Mouse (Mus musculus): ENCODE measurements around the gene Tpra1. TPM values are rescaled to one million over a fixed set of nuclear protein-coding genes. Genes with fewer than 3 reads are reported as not detected.

Tpra1 gene
- polyA plus RNA-seq, 1 experiment from 2014 or later = 49.9 TPM

DNA sequence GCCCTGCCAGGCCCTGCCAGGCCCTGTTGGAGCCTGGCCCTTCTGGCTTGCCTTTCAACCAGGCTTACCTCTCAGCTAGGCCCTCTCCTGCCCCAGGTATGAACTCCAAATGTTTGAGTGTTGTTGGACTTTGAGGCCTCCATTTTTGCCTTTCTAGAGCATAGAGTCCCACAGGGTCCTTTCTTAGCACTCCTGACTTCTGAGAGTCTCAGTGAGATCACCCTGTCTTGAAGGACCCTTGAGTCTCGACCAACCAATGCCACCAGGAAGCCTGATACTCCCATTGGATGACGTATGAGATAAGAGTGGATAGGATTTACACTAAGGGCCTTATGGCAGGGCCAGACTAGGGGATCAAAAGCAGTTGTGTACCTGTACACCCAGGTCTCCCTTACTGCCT, 29.4 kb downstream of the Tpra1 start:
- Histone ChIP-seq H3K9ac (no peak overlapping the region), H3K4me1 (peaks cover 76% of the 10 kb centered on the region), H3K9me3 (no peaks in the 10 kb centered on the region), H3K4me2 (no peak overlapping the region), H3K36me3 (replicated peaks) (no peaks in the 10 kb centered on the region), H3K27me3 (peaks cover 34% of the 10 kb centered on the region), H3K4me3 (replicated peaks) (no peak overlapping the region), H3K27ac (0 out of 2 replicates have a peak overlapping the region, but pooled peaks have one; percentile 1)
- 89% methylated on average over 2 of the region's 2 CpGs for WGBS
- no peak for ATAC-seq (ENCODE audit: low FRiP score)

DNA sequence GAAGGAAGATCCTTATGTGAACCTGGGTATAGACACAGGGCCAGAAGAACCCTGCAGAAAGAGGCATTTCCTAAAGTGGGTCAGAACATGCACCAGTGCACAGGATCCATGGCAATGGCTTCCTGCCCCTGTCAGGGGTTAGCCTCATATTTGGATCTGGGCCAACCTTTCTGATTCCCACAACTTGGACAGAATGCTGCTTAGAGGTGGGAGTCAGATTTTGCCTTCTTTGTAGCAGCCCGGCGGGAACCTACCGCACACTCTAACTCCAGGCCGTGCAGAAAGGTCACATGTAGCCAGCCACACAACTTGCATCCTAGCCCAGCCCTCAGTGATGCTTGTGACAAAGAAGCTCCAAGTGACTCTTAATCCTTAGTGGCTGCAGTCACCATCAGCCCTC, 32.1 kb downstream of the Tpra1 start:
- Histone ChIP-seq H3K4me1 (peaks cover 81% of the 10 kb centered on the region), H3K27ac (no peak overlapping the region), H3K27me3 (peaks cover 31% of the 10 kb centered on the region), H3K9ac (no peak overlapping the region), H3K36me3 (replicated peaks) (no peaks in the 10 kb centered on the region), H3K4me3 (replicated peaks) (no peak overlapping the region), H3K4me2 (no peak overlapping the region), H3K9me3 (no peaks in the 10 kb centered on the region)
- WGBS = 28% methylated on average over 4 of the region's 4 CpGs
- no peak for ATAC-seq (ENCODE audit: low FRiP score)

DNA sequence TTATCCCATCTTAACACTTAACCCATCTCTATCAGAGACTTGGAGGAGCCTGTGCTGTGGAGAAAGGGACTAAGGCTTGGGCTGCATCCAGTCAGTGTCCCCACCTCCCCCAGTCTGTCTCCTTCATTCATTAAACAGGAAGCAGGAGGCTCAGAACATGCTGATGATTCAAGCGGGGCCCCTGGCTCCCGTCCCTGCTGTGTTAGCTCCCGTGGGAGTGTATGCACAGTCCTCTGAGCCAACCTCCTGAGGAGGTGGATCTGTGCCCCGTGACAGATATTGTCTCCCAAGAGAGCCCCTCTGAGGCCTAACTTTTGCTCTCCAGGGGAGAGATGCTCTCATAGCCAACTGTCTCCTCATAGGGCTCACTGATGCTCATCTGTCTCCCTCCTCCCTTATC, 32.8 kb downstream of the Tpra1 start:
- Histone ChIP-seq H3K9ac (no peak overlapping the region), H3K4me1 (peaks cover 81% of the 10 kb centered on the region), H3K9me3 (no peaks in the 10 kb centered on the region), H3K36me3 (replicated peaks) (no peaks in the 10 kb centered on the region), H3K27ac (no peak overlapping the region), H3K4me3 (replicated peaks) (no peak overlapping the region), H3K4me2 (no peak overlapping the region), H3K27me3 (peaks cover 30% of the 10 kb centered on the region)
- ATAC-seq (ENCODE audit: low FRiP score) = no peak
- 23% methylated on average over 4 of the region's 4 CpGs for WGBS

DNA sequence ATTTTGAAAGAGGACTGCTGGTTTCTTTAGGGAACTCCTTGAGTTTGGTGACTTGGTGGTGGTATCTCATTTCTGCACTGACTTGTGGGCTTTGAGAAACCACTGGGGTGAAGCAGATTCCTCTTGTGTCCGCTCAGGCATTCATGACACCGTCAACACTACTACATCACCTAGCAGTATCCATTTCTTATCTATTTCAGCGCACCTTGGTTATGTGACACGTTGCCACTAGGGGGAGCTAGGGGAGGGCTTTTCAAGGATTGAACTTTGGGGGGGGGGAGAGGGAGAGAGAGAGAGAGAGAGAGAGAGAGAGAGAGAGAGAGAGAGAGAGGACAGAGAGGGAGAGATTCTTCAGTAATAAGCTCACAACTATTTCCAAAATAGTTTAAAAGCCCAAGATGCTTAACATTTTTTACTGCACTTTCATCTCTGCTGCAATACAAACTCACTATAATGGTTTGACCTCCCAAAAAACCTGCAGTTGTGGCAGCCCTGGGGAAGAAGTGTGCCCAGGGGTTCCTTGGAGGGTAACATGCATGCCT, 33.8 kb downstream of the Tpra1 start:
- H3K4me1 ChIP-seq = peaks cover 81% of the 10 kb centered on the region
- no peak overlapping the region for H3K4me3 ChIP-seq (replicated peaks)
- peaks cover 22% of the 10 kb centered on the region for H3K27me3 ChIP-seq
- 7% methylated on average over 4 of the region's 4 CpGs for WGBS
- H3K27ac ChIP-seq = no peak overlapping the region
- no peak overlapping the region for H3K4me2 ChIP-seq
- no peak for ATAC-seq (ENCODE audit: low FRiP score)
- no peaks in the 10 kb centered on the region for H3K9me3 ChIP-seq
- H3K36me3 ChIP-seq (replicated peaks) = no peaks in the 10 kb centered on the region
- H3K9ac ChIP-seq = no peak overlapping the region

DNA sequence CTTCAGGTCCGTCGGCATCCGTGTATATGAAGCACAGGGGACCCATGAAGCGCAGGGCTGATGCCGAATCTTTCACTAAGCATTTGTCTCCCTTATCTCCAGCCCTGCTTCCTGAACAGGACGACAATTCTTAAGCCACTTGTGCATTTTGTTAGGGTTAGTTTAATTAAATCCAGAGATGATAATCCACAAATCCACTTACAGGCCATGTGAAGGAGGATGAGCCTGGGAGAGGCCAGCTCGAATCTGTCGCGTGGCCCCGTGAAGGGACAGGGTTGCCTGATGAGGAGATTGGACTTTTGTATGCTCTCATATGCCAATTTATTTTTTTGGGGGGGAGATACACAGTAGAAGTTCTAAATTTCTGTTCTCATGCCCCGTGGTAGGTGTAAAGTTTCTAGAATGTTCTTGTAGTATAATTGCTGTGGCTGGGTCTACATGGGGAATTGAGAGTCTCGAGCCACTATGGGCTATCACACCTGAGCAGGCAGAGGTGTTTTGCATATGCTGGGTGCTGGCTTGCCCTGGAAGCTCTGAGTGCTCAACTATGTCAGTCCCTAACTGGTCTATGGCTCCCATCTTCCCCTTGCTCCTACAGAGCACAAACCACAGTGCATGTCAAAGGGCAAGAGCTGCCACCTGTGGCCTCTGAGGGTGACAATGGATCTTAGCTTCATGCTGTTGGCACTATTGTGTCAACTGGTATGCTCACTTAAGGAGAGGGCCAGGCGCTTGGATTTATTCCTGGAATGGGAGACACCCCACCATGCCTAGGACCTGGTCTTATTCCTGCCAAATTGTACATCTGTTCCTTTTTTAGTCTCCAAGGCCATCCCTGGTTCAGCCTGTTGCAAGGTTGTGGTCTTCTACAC, 34.5 kb downstream of the Tpra1 start:
- peaks cover 22% of the 10 kb centered on the region for H3K27me3 ChIP-seq
- WGBS = 59% methylated on average over 13 of the region's 13 CpGs
- peak overlapping the region; percentile 91 for H3K27ac ChIP-seq
- no peak overlapping the region for H3K9ac ChIP-seq
- H3K4me3 ChIP-seq (replicated peaks) = no peak overlapping the region
- H3K4me1 ChIP-seq = peaks cover 86% of the 10 kb centered on the region
- no peak for ATAC-seq (ENCODE audit: low FRiP score)
- H3K36me3 ChIP-seq (replicated peaks) = no peaks in the 10 kb centered on the region
- H3K9me3 ChIP-seq = no peaks in the 10 kb centered on the region
- no peak overlapping the region for H3K4me2 ChIP-seq

DNA sequence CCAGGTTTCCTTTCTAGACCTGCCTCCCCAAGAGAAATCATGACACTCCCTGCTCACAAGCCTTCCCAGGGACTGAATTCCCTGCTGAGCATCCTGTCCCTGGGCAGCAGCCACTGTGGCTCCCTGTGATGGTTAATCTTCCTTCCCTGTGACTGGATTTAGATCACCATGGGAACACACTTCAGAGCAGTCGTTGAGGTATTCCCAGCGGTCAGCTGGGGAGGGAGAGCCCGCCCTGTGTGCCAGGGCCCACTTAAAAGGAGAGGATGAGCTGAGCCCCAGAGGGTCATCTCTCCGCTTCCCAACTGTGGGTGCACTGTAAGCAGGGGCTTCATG, 35.1 kb downstream of the Tpra1 start:
- peaks cover 91% of the 10 kb centered on the region for H3K4me1 ChIP-seq
- no peak overlapping the region for H3K9ac ChIP-seq
- H3K4me3 ChIP-seq (replicated peaks) = no peak overlapping the region
- peak overlapping the region; percentile 91 for H3K27ac ChIP-seq
- no peak overlapping the region for H3K4me2 ChIP-seq
- no peak for ATAC-seq (ENCODE audit: low FRiP score)
- H3K27me3 ChIP-seq = peaks cover 22% of the 10 kb centered on the region
- 21% methylated on average over 4 of the region's 4 CpGs for WGBS
- no peaks in the 10 kb centered on the region for H3K36me3 ChIP-seq (replicated peaks)
- H3K9me3 ChIP-seq = no peaks in the 10 kb centered on the region

DNA sequence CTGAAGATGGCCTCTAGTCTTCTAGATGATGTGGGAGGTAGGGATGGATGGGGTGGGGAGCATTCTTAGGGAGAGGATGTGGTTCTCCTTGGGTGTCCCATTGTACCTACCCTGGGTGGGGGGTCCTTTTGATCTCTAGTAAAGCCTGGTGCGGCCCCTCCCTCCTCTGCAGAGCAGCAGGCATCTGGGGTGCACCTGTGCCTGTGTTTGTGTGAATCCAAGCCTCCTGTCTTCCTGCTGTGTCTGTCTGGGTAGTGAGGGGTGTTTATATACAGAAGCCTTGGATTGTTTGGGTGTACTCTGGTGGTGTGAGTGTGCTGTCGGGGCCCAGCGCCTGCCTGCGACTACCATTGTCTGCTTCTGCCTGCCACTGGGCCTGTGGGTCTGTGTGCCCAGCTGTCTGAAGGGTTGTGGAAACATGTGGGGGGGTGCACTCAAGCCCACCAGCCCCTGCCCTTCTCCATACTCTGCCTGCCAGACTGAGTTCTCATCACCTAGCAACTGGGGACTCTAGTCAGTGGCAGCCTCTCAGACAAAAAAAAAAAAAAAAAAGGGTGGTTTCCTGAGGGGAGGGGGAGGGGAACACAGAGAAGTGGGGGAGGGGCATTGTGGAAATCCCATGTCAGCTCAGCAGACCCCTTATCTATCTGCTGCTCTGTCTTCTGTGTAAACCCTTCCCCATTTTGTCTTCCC, 36.1 kb downstream of the Tpra1 start:
- H3K27me3 ChIP-seq = peaks cover 22% of the 10 kb centered on the region
- no peak overlapping the region for H3K4me3 ChIP-seq (replicated peaks)
- H3K36me3 ChIP-seq (replicated peaks) = no peaks in the 10 kb centered on the region
- no peaks in the 10 kb centered on the region for H3K9me3 ChIP-seq
- peaks cover 92% of the 10 kb centered on the region for H3K4me1 ChIP-seq
- peak overlapping the region; percentile 91 for H3K27ac ChIP-seq
- ATAC-seq (ENCODE audit: low FRiP score) = peak; percentile 82
- H3K4me2 ChIP-seq = no peak overlapping the region
- H3K9ac ChIP-seq = no peak overlapping the region
- 7% methylated on average over 4 of the region's 4 CpGs for WGBS

DNA sequence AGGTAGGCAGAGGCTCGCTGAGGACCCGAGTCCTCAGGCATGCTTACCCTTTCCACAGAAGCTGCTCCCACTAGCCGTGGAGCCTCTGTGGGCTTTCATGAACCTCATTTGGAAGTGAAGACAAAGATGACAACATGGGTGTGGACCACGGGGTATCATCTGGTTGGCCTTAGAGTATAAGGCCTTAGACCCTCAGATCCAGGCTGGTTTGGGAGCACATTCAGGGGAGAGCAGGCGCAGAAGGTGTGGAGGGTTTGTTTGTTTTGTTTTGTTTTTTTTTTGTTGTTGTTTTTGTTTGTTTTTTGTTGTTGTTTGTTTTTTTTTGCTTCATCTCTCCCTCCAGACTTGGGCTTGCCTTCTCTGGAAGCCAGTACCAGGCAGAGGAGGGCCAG, 36.6 kb downstream of the Tpra1 start:
- Histone ChIP-seq H3K27ac (peak overlapping the region; percentile 91), H3K9me3 (no peaks in the 10 kb centered on the region), H3K4me1 (peaks cover 97% of the 10 kb centered on the region), H3K27me3 (peaks cover 22% of the 10 kb centered on the region), H3K9ac (no peak overlapping the region), H3K36me3 (replicated peaks) (no peaks in the 10 kb centered on the region), H3K4me2 (no peak overlapping the region), H3K4me3 (replicated peaks) (no peak overlapping the region)
- 52% methylated on average over 5 of the region's 5 CpGs for WGBS
- ATAC-seq (ENCODE audit: low FRiP score) = no peak

DNA sequence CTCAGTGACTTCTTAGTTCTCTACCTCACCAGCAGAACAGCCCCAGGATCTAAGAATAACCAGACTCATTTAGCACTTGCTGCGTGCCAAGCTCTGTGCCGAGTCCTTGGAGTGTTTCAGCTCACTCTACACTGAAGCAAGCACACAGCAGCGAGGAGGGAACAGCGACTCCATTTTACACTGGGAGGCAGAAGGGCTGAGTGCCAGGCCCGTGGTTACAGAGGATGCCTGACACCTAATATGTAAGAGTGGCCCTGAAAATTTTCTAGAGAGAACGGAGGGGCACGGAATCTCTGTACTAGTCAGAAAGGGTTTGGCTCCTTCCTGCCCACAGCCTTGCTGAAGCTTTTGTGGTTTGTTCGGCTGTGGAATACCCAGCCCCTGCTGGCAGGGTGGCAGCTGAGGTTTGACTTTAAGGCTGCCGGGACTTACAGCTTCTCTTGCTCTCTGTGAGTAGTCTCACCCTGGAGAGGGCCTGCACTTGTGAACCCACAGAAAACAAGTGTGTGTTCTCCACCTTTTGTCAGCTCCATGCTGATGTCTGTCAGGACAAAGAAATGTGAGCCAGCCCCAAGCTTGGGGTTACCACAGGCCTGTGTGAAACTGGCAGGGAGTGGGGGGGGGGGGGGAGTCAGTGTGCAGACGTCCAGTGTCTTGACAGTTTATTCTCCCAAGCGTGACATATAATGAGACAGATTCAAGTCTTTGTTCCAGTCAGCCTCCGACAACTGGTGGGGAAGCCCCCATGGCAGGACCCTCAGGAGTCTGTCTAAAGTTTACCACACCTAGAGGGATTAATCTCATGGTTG, 37.4 kb downstream of the Tpra1 start:
- 39% methylated on average over 12 of the region's 12 CpGs for WGBS
- ATAC-seq (ENCODE audit: low FRiP score) = no peak
- Histone ChIP-seq H3K4me1 (peaks cover 98% of the 10 kb centered on the region), H3K4me3 (replicated peaks) (no peak overlapping the region), H3K27me3 (peaks cover 14% of the 10 kb centered on the region), H3K9ac (no peak overlapping the region), H3K36me3 (replicated peaks) (no peaks in the 10 kb centered on the region), H3K9me3 (no peaks in the 10 kb centered on the region), H3K4me2 (no peak overlapping the region), H3K27ac (peak overlapping the region; percentile 91)

DNA sequence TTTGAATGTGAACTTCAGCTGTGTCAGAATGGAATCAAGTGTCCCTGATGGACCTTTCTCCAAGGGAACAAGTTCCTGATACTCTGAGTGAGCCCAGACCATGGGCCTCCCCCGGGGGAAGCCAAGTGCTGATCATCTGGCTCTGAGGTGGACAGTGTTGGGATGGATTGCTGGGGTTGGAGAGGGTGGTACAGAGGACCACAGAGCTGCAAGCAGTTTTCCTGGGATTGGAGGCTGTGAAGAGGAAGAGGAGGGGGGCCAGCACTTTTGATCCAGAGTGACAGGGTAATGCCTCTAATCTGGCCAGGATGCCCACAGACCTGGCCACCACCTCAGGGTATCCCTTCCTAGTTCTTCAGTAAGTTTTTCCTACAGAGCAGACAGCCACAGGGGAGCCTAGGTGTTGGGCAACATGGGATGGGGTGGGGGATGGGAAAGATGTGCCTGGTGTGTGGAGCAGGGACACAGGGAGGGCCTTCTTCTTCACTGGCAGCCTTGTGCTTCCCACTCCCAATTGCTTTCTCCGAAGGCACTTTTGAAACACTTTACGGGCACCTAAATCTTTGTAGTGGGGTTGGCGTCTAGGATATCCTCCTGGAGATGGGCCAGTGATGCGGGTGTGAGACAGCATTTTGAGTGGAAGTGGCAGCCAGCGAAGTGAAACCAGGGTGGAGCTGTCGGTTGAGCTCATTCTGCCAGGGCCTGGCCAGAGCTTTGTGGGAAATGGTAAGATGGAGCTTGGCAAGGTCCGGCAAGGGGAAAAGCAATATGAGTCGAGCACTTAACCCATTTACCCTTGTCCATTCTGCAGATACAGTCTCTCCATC, 38.3 kb downstream of the Tpra1 start:
- Histone ChIP-seq H3K9ac (no peak overlapping the region), H3K27ac (peak overlapping the region; percentile 91), H3K27me3 (peaks cover 8% of the 10 kb centered on the region), H3K4me2 (no peak overlapping the region), H3K36me3 (replicated peaks) (no peaks in the 10 kb centered on the region), H3K9me3 (no peaks in the 10 kb centered on the region), H3K4me3 (replicated peaks) (no peak overlapping the region), H3K4me1 (peaks cover 90% of the 10 kb centered on the region)
- ATAC-seq (ENCODE audit: low FRiP score) = no peak
- WGBS = 87% methylated on average over 9 of the region's 9 CpGs

DNA sequence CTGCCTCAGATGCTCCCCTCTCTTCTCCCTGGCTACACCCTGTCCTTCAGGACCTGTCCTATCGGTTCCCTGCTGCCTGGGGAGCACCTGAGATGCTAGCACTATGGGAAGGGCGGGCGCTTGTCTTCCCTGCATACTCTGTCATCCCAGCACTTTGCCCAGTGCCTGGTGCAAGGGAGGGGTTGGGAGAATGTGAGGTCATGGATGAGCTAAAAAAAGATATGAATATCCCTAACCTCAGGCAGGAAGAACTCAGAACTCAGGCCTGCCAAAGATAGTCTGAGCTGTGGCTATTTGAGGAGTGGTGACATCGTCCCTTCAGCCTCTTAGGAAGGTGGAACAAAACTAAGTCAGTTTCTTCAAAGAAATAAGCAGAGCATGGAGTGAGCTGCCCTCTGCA, 39.6 kb downstream of the Tpra1 start:
- peaks cover 3% of the 10 kb centered on the region; the same call in 1 of the 2 replicates for H3K27me3 ChIP-seq

More for the DNA sequence above, 39.6 kb downstream of the Tpra1 start:
- WGBS = 80% methylated on average over 4 of the region's 4 CpGs
- Histone ChIP-seq H3K4me1 (peaks cover 83% of the 10 kb centered on the region), H3K9ac (no peak overlapping the region), H3K4me2 (no peak overlapping the region; the same call in 1 of the 2 replicates), H3K36me3 (replicated peaks) (no peaks in the 10 kb centered on the region), H3K27ac (peak overlapping the region; percentile 82), H3K9me3 (no peaks in the 10 kb centered on the region), H3K4me3 (replicated peaks) (no peak overlapping the region)
- no peak for ATAC-seq (ENCODE audit: low FRiP score)

All from forebrain, embryonic 12.5 days (tissue).